Mouse (Mus musculus): ENCODE measurements around the gene Gpn3.

- TF ChIP-seq USF1 (IDR thresholded peaks at IDR 0.05; ENCODE audit: low read depth) (no peak), POLR2A (IDR thresholded peaks at IDR 0.05; ENCODE audit: insufficient read length, low read depth) (no peak), SRF (IDR thresholded peaks at IDR 0.05; ENCODE audit: control insufficient read depth, insufficient read length, low read depth) (no peak), E2F4 (IDR thresholded peaks at IDR 0.05; ENCODE audit: insufficient read depth) (no peak), CEBPB (IDR thresholded peaks at IDR 0.05; ENCODE audit: insufficient read depth, poor library complexity, severe bottlenecking) (no peak), POLR2AphosphoS2 (IDR thresholded peaks at IDR 0.05; ENCODE audit: insufficient read length, low read depth) (no peak), TCF12 (IDR thresholded peaks at IDR 0.05; ENCODE audit: insufficient read depth, poor library complexity, severe bottlenecking) (no peak), MAX (IDR thresholded peaks at IDR 0.05; ENCODE audit: low read depth) (no peak)
Measured at GRCm38 (mm10) chr5:122334682-122335081, 37.0 kb upstream of the Gpn3 start.

Measured in myocyte (in vitro differentiated cells).